Mouse (Mus musculus): ENCODE data around the gene Rhox4c. TPM values are rescaled to one million over a fixed set of nuclear protein-coding genes. Genes with fewer than 3 reads are reported as not detected.

The Rhox4c gene
- polyA plus RNA-seq (2012; rRNA removed): not detected in 2 replicates

DNA sequence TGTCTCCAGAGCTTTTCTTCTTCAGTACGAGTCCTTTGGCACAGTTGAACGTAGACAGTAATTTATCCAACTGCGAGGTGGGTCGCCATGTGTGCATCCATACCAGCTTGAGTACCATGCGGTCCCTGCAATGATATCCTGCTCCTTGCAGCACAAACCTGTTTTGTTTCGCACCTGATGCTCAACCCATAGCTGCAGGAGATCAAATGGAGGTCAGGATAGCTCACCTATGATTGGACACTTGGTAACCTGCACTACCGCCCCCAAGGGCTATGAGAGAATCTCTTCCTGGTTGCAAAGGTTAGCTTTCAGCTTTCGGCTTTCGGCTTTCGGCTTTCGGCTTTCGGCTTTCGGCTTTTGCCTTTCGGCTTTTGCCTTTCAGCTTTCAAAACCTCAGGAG lies at the start of gene Rhox4c:
Gene Rhox4c (plus strand): TSS at position 301 of the 400 bp plus-strand sequence.

DNA sequence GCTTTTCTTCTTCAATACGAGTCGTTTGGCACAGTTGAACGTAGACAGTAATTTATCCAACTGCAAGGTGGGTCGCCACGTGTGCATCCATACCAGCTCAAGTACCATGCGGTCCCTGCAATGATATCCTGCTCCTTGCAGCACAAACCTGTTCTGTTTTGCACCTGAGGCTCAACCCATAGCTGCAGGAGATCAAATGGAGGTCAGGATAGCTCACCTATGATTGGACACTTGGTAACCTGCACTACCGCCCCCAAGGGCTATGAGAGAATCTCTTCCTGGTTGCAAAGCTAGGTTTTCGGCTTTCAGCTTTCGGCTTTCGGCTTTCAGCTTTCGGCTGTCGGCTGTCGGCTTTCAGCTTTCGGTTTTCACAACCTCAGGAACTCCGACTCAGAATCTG lies 47.9 kb upstream of the Rhox4c start, which contains the start of gene Rhox4b:
Gene Rhox4b (plus strand): TSS at position 301 of the 400 bp plus-strand sequence.

DNA sequence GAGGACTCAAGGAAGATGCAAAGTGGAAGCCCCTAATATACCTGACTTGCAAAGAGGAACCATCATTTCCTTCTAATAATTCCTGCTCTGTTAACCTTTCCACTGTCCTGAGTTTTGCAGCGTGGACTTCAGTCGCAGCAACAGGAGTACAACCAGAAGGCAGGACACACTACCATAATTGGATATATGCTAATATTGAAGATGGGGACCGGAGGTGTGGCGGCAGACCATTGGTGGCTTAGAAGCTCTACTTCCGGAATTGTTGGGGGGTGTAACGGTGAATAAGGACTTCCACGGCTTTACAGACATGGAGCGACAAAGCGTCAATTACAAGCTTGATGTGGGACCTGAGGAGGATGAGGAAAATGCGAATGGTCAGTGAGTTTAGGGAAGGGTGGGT lies 26.8 kb upstream of the Rhox4c start, which contains the start of gene Rhox2c:
Gene Rhox2c (plus strand): TSS at position 301 of the 400 bp plus-strand sequence.

DNA sequence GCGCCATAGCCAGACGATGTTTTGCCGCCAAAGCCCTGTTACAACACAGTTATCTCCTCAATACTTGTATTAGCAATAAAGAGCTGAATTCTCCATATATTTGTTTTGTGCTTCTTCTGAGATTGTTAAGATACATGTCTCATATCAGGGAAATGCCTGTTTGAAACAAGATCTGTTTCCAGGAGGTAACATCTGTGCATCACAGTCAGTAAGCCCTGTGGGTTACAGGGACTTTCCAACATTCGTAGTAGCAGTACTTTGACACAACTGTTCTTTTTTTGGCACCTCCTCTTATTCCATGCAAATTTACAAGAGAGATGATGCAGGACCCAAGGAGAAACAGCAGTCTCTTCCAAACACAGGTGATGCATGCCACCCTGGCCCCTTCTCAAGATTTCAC lies 21.9 kb upstream of the Rhox4c start, which contains the start of gene Rhox3c:
Gene Rhox3c (plus strand): TSS at position 301 of the 400 bp plus-strand sequence.

DNA sequence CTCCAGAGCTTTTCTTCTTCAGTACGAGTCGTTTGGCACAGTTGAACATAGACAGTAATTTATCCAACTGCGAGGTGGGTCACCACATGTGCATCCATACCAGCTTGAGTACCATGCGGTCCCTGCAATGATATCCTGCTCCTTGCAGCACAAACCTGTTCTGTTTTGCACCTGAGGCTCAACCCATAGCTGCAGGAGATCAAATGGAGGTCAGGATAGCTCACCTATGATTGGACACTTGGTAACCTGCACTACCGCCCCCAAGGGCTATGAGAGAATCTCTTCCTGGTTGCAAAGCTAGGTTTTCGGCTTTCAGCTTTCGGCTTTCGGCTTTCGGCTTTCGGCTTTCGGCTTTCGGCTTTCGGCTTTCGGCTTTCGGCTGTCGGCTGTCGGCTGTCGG lies 33.9 kb downstream of the Rhox4c start, which contains the start of gene Rhox4d:
Gene Rhox4d (plus strand): TSS at position 301 of the 400 bp plus-strand sequence.

DNA sequence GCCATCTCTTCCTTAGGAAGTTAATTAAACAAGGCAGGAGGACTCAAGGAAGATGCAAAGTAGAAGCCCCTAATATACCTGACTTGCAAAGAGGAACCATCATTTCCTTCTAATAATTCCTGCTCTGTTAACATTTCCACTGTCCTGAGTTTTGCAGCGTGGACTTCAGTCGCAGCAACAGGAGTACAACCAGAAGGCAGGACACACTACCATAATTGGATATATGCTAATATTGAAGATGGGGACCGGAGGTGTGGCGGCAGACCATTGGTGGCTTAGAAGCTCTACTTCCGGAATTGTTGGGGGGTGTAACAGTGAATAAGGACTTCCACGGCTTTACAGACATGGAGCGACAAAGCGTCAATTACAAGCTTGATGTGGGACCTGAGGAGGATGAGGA lies 50.0 kb downstream of the Rhox4c start, which contains the start of gene Rhox2e:
Gene Rhox2e (plus strand): TSS at position 301 of the 400 bp plus-strand sequence.

Other genes with a start within 250 kb of the Rhox4c start
- 0.20 and 0.58 TPM in 2 replicates for gene Rhox2a, start 235.4 kb upstream of the Rhox4c start, polyA plus RNA-seq (2012; rRNA removed)
- not detected in 2 replicates for gene Rhox3a, start 230.4 kb upstream of the Rhox4c start, polyA plus RNA-seq (2012; rRNA removed)
- not detected in 2 replicates for gene Rhox4a, start 215.0 kb upstream of the Rhox4c start, polyA plus RNA-seq (2012; rRNA removed)
- gene Rhox3a2, start 100.3 kb upstream of the Rhox4c start, polyA plus RNA-seq (2012; rRNA removed): not detected in 2 replicates
- 0.35 and 1.6 TPM in 2 replicates for gene Rhox4a2, start 89.5 kb upstream of the Rhox4c start, polyA plus RNA-seq (2012; rRNA removed)
- gene Rhox2b, start 68.3 kb upstream of the Rhox4c start, polyA plus RNA-seq (2012; rRNA removed): 0.21 and 0.82 TPM in 2 replicates
- gene Rhox4b, start 47.8 kb upstream of the Rhox4c start, polyA plus RNA-seq (2012; rRNA removed): 0.19 and 0.49 TPM in 2 replicates
- 0.66 and 1.4 TPM in 2 replicates for gene Rhox2c, start 26.7 kb upstream of the Rhox4c start, polyA plus RNA-seq (2012; rRNA removed)
- gene Rhox3c, start 21.8 kb upstream of the Rhox4c start, polyA plus RNA-seq (2012; rRNA removed): 0.48 TPM in 1 of 2 replicates, not detected in the other
- 0.20 TPM in 1 of 2 replicates, not detected in the other for gene Rhox2d, start 13.1 kb downstream of the Rhox4c start, polyA plus RNA-seq (2012; rRNA removed)
- gene Rhox4d, start 34.0 kb downstream of the Rhox4c start, polyA plus RNA-seq (2012; rRNA removed): 0.12 and 0.13 TPM in 2 replicates
- 0.16 TPM in 1 of 2 replicates, not detected in the other for gene Rhox2e, start 50.1 kb downstream of the Rhox4c start, polyA plus RNA-seq (2012; rRNA removed)
- not detected in 2 replicates for gene Rhox3e, start 61.7 kb downstream of the Rhox4c start, polyA plus RNA-seq (2012; rRNA removed)
- gene Rhox4e, start 77.1 kb downstream of the Rhox4c start, polyA plus RNA-seq (2012; rRNA removed): not detected in 2 replicates
- 0.15 and 0.30 TPM in 2 replicates for gene Rhox2f, start 91.1 kb downstream of the Rhox4c start, polyA plus RNA-seq (2012; rRNA removed)
- not detected in 2 replicates for gene Rhox3f, start 100.7 kb downstream of the Rhox4c start, polyA plus RNA-seq (2012; rRNA removed)
- gene Rhox4f, start 127.4 kb downstream of the Rhox4c start, polyA plus RNA-seq (2012; rRNA removed): not detected in 2 replicates
- gene Rhox3g, start 148.3 kb downstream of the Rhox4c start, polyA plus RNA-seq (2012; rRNA removed): not detected in 2 replicates
- not detected in 2 replicates for gene Rhox2g, start 163.1 kb downstream of the Rhox4c start, polyA plus RNA-seq (2012; rRNA removed)
- gene Rhox4g, start 171.0 kb downstream of the Rhox4c start, polyA plus RNA-seq (2012; rRNA removed): 0.08 TPM in 1 of 2 replicates, not detected in the other
- not detected in 2 replicates for gene Rhox3h, start 188.4 kb downstream of the Rhox4c start, polyA plus RNA-seq (2012; rRNA removed)
- gene Rhox2h, start 192.9 kb downstream of the Rhox4c start, polyA plus RNA-seq (2012; rRNA removed): not detected in 2 replicates